Mouse (Mus musculus): ENCODE data around the gene Tspan9. TPM values are rescaled to one million over a fixed set of nuclear protein-coding genes. Genes with fewer than 3 reads are reported as not detected.

The Tspan9 gene
- polyA plus RNA-seq, 1 experiment, result 29.8 TPM

GRCm38 (mm10) chr6:128011071-128011477 is 132.3 kb downstream of the Tspan9 start:
- WGBS, result 88% methylated on average over 13 of the region's 13 CpGs
- no peak for DNase-seq (ENCODE audit: low read depth in 1 of 2, low spot score in 2 of 2)
- H3K4me1 ChIP-seq (ENCODE audit: control insufficient read depth, insufficient read depth, insufficient read length), result peaks cover 8% of the 10 kb centered on the region; the same call in 1 of the 2 replicates

GRCm38 (mm10) chr6:128010135-128010971 is 133.0 kb downstream of the Tspan9 start:
- Histone ChIP-seq H3K4me3 (ENCODE audit: extremely low read depth, insufficient read depth, insufficient read length) (no peak overlapping the region), H3K27ac (ENCODE audit: insufficient read depth, low read length) (no peak overlapping the region), H3K27me3 (ENCODE audit: control insufficient read depth, insufficient read depth, low read length) (no peaks in the 10 kb centered on the region), H3K4me1 (ENCODE audit: control insufficient read depth, insufficient read depth, insufficient read length) (peaks cover 8% of the 10 kb centered on the region; the same call in 1 of the 2 replicates), H3K36me3 (ENCODE audit: control insufficient read depth, insufficient read depth, low read length) (no peaks in the 10 kb centered on the region)
- WGBS, result 93% methylated on average over 11 of the region's 11 CpGs
- DNase-seq (ENCODE audit: low read depth in 1 of 2, low spot score in 2 of 2), result no peak
- TF ChIP-seq CTCF (IDR thresholded peaks at IDR 0.05; ENCODE audit: extremely low read depth, insufficient read depth, insufficient read length, insufficient replicate concordance), result no peak
- no peak for TF ChIP-seq POLR2A (IDR thresholded peaks at IDR 0.05; ENCODE audit: low read depth, low read length)

More at GRCm38 (mm10) chr6:128011071-128011477, 132.3 kb downstream of the Tspan9 start:
- Histone ChIP-seq H3K27me3 (ENCODE audit: control insufficient read depth, insufficient read depth, low read length) (no peaks in the 10 kb centered on the region), H3K4me3 (ENCODE audit: extremely low read depth, insufficient read depth, insufficient read length) (no peak overlapping the region), H3K36me3 (ENCODE audit: control insufficient read depth, insufficient read depth, low read length) (no peaks in the 10 kb centered on the region), H3K27ac (ENCODE audit: insufficient read depth, low read length) (no peak overlapping the region)
- TF ChIP-seq POLR2A (IDR thresholded peaks at IDR 0.05; ENCODE audit: low read depth, low read length), result no peak
- no peak for TF ChIP-seq CTCF (IDR thresholded peaks at IDR 0.05; ENCODE audit: extremely low read depth, insufficient read depth, insufficient read length, insufficient replicate concordance)

GRCm38 (mm10) chr6:128007982-128008562 is 135.3 kb downstream of the Tspan9 start:
- H3K36me3 ChIP-seq (ENCODE audit: control insufficient read depth, insufficient read depth, low read length), result no peaks in the 10 kb centered on the region
- no peak for TF ChIP-seq CTCF (IDR thresholded peaks at IDR 0.05; ENCODE audit: extremely low read depth, insufficient read depth, insufficient read length, insufficient replicate concordance)
- TF ChIP-seq POLR2A (IDR thresholded peaks at IDR 0.05; ENCODE audit: low read depth, low read length), result no peak
- WGBS, result 75% methylated on average over 5 of the region's 5 CpGs

GRCm38 (mm10) chr6:128007241-128007701 is 136.1 kb downstream of the Tspan9 start:
- Histone ChIP-seq H3K36me3 (ENCODE audit: control insufficient read depth, insufficient read depth, low read length) (no peaks in the 10 kb centered on the region), H3K27ac (ENCODE audit: insufficient read depth, low read length) (peak overlapping the region; percentile 42; the same call in 1 of the 2 replicates)

More at GRCm38 (mm10) chr6:128007982-128008562, 135.3 kb downstream of the Tspan9 start:
- DNase-seq (ENCODE audit: low read depth in 1 of 2, low spot score in 2 of 2), result no peak
- Histone ChIP-seq H3K27ac (ENCODE audit: insufficient read depth, low read length) (no peak overlapping the region), H3K4me1 (ENCODE audit: control insufficient read depth, insufficient read depth, insufficient read length) (peaks cover 8% of the 10 kb centered on the region; the same call in 1 of the 2 replicates), H3K27me3 (ENCODE audit: control insufficient read depth, insufficient read depth, low read length) (no peaks in the 10 kb centered on the region), H3K4me3 (ENCODE audit: extremely low read depth, insufficient read depth, insufficient read length) (no peak overlapping the region)

GRCm38 (mm10) chr6:128006156-128006555 is 137.2 kb downstream of the Tspan9 start:
- no peak for DNase-seq (ENCODE audit: low read depth in 1 of 2, low spot score in 2 of 2)
- TF ChIP-seq POLR2A (IDR thresholded peaks at IDR 0.05; ENCODE audit: low read depth, low read length) (no peak), CTCF (IDR thresholded peaks at IDR 0.05; ENCODE audit: extremely low read depth, insufficient read depth, insufficient read length, insufficient replicate concordance) (no peak)
- WGBS, result 20% methylated on average over 8 of the region's 8 CpGs
- Histone ChIP-seq H3K27ac (ENCODE audit: insufficient read depth, low read length) (no peak overlapping the region), H3K4me3 (ENCODE audit: extremely low read depth, insufficient read depth, insufficient read length) (no peak overlapping the region), H3K4me1 (ENCODE audit: control insufficient read depth, insufficient read depth, insufficient read length) (peaks cover 8% of the 10 kb centered on the region; the same call in 1 of the 2 replicates), H3K27me3 (ENCODE audit: control insufficient read depth, insufficient read depth, low read length) (no peaks in the 10 kb centered on the region), H3K36me3 (ENCODE audit: control insufficient read depth, insufficient read depth, low read length) (no peaks in the 10 kb centered on the region)

More at GRCm38 (mm10) chr6:128007241-128007701, 136.1 kb downstream of the Tspan9 start:
- 29% methylated on average over 12 of the region's 12 CpGs for WGBS
- no peak overlapping the region for H3K4me3 ChIP-seq (ENCODE audit: extremely low read depth, insufficient read depth, insufficient read length)
- TF ChIP-seq CTCF (IDR thresholded peaks at IDR 0.05; ENCODE audit: extremely low read depth, insufficient read depth, insufficient read length, insufficient replicate concordance) (no peak), POLR2A (IDR thresholded peaks at IDR 0.05; ENCODE audit: low read depth, low read length) (no peak)
- no peak for DNase-seq (ENCODE audit: low read depth in 1 of 2, low spot score in 2 of 2)
- peaks cover 8% of the 10 kb centered on the region; the same call in 1 of the 2 replicates for H3K4me1 ChIP-seq (ENCODE audit: control insufficient read depth, insufficient read depth, insufficient read length)
- no peaks in the 10 kb centered on the region for H3K27me3 ChIP-seq (ENCODE audit: control insufficient read depth, insufficient read depth, low read length)

- peaks cover 8% of the 10 kb centered on the region; the same call in 1 of the 2 replicates for H3K4me1 ChIP-seq (ENCODE audit: control insufficient read depth, insufficient read depth, insufficient read length)
- H3K36me3 ChIP-seq (ENCODE audit: control insufficient read depth, insufficient read depth, low read length), result no peaks in the 10 kb centered on the region
Observed at GRCm38 (mm10) chr6:128004544-128004943, 138.8 kb downstream of the Tspan9 start.

More at GRCm38 (mm10) chr6:128004544-128004943, 138.8 kb downstream of the Tspan9 start:
- H3K4me3 ChIP-seq (ENCODE audit: extremely low read depth, insufficient read depth, insufficient read length), result no peak overlapping the region
- no peaks in the 10 kb centered on the region for H3K27me3 ChIP-seq (ENCODE audit: control insufficient read depth, insufficient read depth, low read length)
- WGBS, result 82% methylated on average over 16 of the region's 16 CpGs
- H3K27ac ChIP-seq (ENCODE audit: insufficient read depth, low read length), result no peak overlapping the region
- no peak for TF ChIP-seq POLR2A (IDR thresholded peaks at IDR 0.05; ENCODE audit: low read depth, low read length)
- no peak for TF ChIP-seq CTCF (IDR thresholded peaks at IDR 0.05; ENCODE audit: extremely low read depth, insufficient read depth, insufficient read length, insufficient replicate concordance)
- no peak for DNase-seq (ENCODE audit: low read depth in 1 of 2, low spot score in 2 of 2)
